Mouse (Mus musculus) urinary bladder, postnatal 4 days (tissue): ENCODE results near the gene A330070K13Rik.

ENCODE experiments used
- DNase-seq, 2 experiments: peaks; one replicate each; pipeline ENCODE4 v3.0.0; 2021 to 2022; ENCODE audit warnings: low spot score in 2 of 2

The A330070K13Rik gene

DNA sequence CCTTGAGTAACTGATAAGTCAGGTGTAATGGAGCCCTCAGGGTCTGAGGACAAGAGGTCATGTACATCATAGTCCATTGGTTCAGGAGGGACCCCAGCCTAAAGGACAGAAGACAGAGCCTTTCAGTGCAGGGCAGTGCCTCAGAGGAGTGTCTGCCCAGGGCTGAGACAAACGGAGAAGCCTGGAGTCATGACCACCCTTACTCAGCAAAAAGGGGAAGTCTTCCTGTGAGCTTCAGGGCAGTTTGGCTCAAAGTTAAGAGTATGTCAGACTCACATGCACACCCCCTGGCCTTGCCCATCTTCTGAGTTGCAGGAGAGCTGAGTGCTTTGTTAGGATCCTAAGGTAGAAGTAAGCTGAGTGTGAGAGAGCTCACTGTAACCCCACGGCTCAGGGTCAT, 54.5 kb downstream of the A330070K13Rik start:
- no peak for DNase-seq
